Mouse (Mus musculus): ENCODE data around the gene Rock2.

GRCm38 (mm10) chr12:16912600-16912999, 17.9 kb downstream of the Rock2 start:
- TF ChIP-seq CTCF (IDR thresholded peaks at IDR 0.05; ENCODE audit: extremely low read depth, insufficient read depth, insufficient read length, insufficient replicate concordance) (no peak), POLR2A (IDR thresholded peaks at IDR 0.05; ENCODE audit: low read depth, low read length) (no peak)
